Mouse (Mus musculus) C3H10T1/2 (cell line): ENCODE data around the gene Gga3. TPM values are rescaled to one million over a fixed set of nuclear protein-coding genes. Genes with fewer than 3 reads are reported as not detected.

Source experiments
- polyA plus RNA-seq, 2 experiments: library from polyadenylated mRNA; unstranded; fragments of >200 nt; fragmentation: generic; extraction: Trizol; gene quantifications; one replicate each; pipeline ENCODE4 v1.2.1; 2012; ENCODE audit warnings: missing spikeins in 2 of 2

Gga3 gene
- polyA plus RNA-seq: 10 to 100 TPM in 1 of 2 experiments, 1 to 10 TPM in 1; 6.0 to 15.0 TPM

DNA sequence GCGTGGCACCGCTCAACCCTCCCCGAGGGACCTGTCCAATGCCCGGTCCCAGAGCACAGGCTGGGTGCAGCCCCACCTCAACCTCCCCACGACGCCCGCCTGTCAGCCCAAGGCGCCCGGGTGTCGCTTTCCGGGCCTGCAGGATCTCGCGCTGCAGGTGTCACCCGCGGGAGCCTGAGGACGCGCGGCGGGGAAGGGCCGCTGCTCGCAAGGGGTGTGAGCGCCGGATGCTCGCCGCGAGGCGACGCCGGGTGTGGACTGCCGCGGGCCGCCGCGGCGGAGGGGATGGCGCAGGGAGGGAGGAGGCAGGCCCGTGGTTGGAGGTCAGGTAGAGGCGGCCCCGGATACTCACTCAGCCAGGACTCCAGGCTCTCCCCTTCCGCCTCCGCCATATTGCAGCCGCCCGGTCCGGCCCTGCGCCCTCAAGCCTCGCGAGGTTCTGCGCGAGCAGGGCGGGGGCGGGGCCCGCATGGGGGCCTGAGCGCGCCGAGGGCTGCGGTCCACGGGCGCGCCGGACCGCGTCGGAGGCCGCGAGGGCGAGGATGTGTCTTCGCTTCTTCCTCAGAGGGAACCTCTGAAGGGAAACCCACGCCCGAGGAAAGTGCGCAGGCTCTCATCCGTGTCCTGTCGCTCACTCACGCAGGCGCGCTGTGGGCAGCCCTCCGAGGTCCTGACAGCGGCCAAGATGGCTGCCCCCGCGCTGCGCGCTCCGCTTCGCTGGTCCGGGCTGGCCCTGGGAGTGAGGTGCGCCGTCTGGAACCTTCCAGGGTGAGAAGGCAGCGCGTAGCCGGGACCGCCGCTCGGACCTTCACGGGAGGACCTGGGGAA, at the start of gene Gga3, which contains the start of gene Mrps7:
Gene Gga3 (minus strand): TSS at position 576 of the 828 bp plus-strand sequence.
Gene Mrps7 (plus strand): TSS at position 450 of the 828 bp plus-strand sequence.

DNA sequence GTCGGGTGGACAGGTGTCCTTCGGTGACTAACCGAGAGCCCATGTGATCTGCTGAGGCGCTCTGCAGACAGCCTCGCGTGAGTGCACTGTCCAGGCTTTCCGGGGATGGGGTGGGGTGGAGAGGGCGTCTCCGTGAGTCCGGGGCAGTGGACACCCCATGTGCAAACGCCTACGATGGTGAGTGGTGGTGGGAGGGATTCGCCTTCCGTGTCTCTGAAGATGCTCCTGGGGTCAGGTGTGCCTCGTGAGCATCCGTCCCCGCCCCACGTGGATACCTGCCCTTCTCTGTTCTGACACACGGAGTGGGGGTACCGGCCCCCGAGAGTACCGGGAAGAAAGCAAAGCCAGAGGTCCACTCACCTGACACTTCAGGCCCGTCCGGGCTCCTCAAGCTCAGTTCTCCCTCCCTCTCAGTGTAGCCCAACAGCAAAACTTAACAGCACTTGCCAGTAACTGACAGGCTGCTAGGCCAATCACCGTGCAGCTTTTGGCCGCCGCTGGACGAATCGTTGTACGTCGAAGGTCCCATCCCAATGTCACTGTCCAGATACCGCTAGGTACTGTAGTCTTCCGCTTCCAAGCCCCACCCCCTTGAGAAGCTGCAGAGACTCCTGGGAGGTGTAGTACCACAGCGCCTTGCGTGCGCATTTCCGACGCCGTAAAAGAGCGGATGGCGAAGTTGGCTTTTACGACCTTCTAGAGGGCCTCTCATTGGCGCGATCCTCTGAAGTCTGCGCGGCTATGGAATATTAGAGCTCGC, 24.0 kb upstream of the Gga3 start, which contains the start of gene Slc25a19:
Gene Slc25a19 (minus strand): TSS at position 591 of the 760 bp plus-strand sequence.

DNA sequence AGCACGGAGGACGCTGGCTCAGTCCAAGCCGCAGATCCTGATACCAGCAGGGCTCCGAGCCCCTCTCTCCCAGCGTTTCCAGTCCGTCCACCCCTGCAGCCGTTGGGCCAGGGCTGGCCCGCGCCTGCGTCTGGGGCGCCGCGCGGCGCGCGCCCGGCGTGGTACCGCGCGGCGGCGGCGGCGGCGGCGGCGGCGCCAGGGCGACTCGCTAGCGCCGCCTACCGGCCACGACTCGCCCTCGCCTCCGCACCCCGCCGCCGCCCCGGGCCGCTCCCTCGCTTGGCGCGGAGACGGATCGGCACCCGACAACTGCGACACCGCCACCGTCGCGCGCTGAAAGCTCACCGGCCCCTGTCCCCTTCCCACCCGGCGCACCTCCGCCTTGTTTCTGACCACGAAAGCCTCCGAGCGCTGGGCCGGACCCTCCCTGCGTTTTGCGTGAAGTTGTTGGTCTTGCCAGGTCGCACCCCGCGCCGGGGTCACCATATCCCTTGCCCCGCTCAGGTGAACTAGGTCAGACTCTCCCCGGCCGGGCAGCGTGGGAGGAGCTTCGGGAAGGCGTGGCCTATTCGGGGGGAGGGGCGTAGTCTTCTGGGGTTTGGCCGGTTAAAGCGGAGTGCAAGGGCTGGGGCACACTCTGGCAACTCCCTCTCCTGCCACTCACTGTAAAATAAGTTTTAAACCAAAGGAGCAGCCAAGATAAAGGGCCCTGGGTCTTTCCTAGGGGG, 8.7 kb upstream of the Gga3 start, which contains the start of gene Mif4gd:
Gene Mif4gd (minus strand): TSS at position 560 of the 728 bp plus-strand sequence.

DNA sequence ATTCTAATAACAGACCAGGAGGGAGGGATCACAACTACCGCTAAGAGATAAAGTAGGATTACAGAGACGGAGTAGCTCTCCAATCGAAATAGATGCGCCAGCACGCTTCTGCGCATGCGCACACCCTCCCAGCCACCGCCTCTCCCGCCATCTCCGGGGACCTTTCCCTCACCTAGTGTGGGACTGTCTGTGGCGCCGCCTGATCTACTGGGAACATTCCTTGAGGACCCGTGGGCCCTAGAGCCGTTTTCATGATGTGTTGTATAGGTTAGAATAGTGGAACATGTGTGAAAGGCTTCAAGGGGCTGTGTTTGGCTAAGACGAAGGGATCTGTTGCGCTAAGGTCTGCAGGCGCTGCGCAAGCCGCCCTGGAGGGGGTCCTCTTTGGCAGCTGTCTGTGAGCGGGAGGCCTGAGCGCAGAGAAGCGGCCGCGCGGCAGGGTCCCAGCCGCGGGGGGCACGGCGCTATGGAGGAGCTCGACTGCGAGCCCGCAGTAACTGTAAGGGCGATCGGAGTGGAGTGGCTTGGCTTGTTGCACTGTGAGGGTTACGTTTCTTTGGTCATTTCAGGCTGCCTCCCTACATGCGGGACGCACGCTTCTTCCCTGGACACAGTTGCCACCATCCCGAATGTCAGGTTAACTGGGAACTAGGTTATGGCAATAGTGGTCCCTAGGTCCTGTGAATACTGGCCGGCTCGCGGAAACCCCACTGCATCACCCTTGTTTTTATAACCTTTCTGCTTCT, 39.6 kb downstream of the Gga3 start, which contains the start of gene Nup85:
Gene Nup85 (plus strand): TSS at position 371 of the 746 bp plus-strand sequence.

DNA sequence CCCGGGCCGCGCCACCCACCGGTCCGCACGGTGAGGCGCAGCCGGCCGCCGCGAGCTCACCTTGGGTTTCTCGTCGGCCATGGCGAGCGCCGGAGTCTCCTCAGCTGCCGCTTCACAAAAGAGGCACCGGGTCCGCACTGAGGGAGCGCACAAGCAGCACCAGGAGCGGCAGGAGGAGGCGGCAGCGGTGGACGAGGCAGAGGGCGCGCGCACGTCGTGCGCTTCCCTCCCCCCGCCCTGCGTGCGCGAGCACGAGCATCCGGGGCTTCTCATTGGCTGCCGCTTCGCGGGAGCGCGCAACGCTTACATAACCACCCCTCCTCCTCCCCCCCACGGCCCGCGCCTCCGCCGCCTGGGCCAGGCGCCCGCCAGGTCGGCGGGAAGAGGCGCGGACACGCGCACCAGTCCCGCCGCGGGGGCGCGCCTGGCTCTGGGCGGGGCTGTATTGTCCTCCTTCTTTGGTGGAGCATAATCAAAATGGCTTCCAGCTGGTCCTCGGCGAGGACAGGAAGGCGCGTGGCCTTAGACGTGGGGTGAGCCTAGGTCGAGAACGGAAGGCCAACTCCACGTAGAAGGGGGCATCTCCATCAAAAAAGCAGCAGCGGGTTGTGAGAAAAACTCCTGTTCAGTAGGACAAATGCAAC, 67.7 kb downstream of the Gga3 start, which contains the start of gene Sumo2:
Gene Sumo2 (minus strand): TSS at position 239 of the 644 bp plus-strand sequence.

Other genes starting within 250 kb of the Gga3 start
- 1 to 10 TPM; 1.9 to 7.6 TPM for gene Hid1, start 236.3 kb downstream of the Gga3 start, polyA plus RNA-seq
- 10 to 100 TPM in 1 of 2 experiments, 1 to 10 TPM in 1; 6.5 to 16.4 TPM for gene Cdr2l, start 222.1 kb downstream of the Gga3 start, polyA plus RNA-seq
- 100 to 1,000 TPM; 204 to 411 TPM for gene Mrpl58, start 200.3 kb downstream of the Gga3 start, polyA plus RNA-seq
- 100 to 1,000 TPM; 816 to 966 TPM for gene Atp5h, start 184.1 kb downstream of the Gga3 start, polyA plus RNA-seq
- 10 to 100 TPM; 24.1 to 58.3 TPM for gene Kctd2, start 183.9 kb downstream of the Gga3 start, polyA plus RNA-seq
- not detected for gene Trim80, start 163.5 kb downstream of the Gga3 start, polyA plus RNA-seq
- gene Slc16a5, start 141.6 kb downstream of the Gga3 start, polyA plus RNA-seq: under 1 TPM; 0.12 to 0.76 TPM
- gene Armc7, start 128.4 kb downstream of the Gga3 start, polyA plus RNA-seq: 10 to 100 TPM in 1 of 2 experiments, 1 to 10 TPM in 1; 3.4 to 13.7 TPM
- gene Nt5c, start 112.2 kb downstream of the Gga3 start, polyA plus RNA-seq: 100 to 1,000 TPM; 130 to 206 TPM
- gene Jpt1, start 89.7 kb downstream of the Gga3 start, polyA plus RNA-seq: 100 to 1,000 TPM; 321 to 516 TPM
- gene Sumo2, start 67.8 kb downstream of the Gga3 start, polyA plus RNA-seq: 100 to 1,000 TPM; 150 to 340 TPM
- gene Nup85, start 39.6 kb downstream of the Gga3 start, polyA plus RNA-seq: 100 to 1,000 TPM in 1 of 2 experiments, 10 to 100 TPM in 1; 90.3 to 107 TPM
- gene Mrps7, start 126 bp downstream of the Gga3 start, polyA plus RNA-seq: 100 to 1,000 TPM in 1 of 2 experiments, 10 to 100 TPM in 1; 71.5 to 141 TPM
- gene Mif4gd, start 8.9 kb upstream of the Gga3 start, polyA plus RNA-seq: 10 to 100 TPM; 13.3 to 37.6 TPM
- gene Slc25a19, start 24.2 kb upstream of the Gga3 start, polyA plus RNA-seq: 10 to 100 TPM; 13.5 to 18.8 TPM
- 10 to 100 TPM; 26.7 to 56.0 TPM for gene Grb2, start 104.5 kb upstream of the Gga3 start, polyA plus RNA-seq
- gene Tmem94, start 161.4 kb upstream of the Gga3 start, polyA plus RNA-seq: 10 to 100 TPM in 1 of 2 experiments, 1 to 10 TPM in 1; 9.5 to 37.3 TPM
- 10 to 100 TPM in 1 of 2 experiments, 1 to 10 TPM in 1; 6.7 to 23.7 TPM for gene Caskin2, start 209.6 kb upstream of the Gga3 start, polyA plus RNA-seq
- 10 to 100 TPM; 29.4 to 37.0 TPM for gene Tsen54, start 210.7 kb upstream of the Gga3 start, polyA plus RNA-seq
- gene Llgl2, start 220.0 kb upstream of the Gga3 start, polyA plus RNA-seq: 1 to 10 TPM; 2.5 to 5.7 TPM